Mouse (Mus musculus) hindbrain, embryonic 14.5 days (tissue): ENCODE measurements at regions not wholly inside any gene's neighbourhood (a gene's known extent, or its start where the extent isn't known, plus 50 kb on each side); places are given as distances from the start of the nearest gene placed in this dataset.

Experiments used
- ATAC-seq: fragments of 200-750 bp; cut with Nextera tagmentation; 2 replicates; pipeline ENCODE4 v1.8.0; 2017; ENCODE audit warnings: moderate number of reproducible peaks, mild to moderate bottlenecking, moderate TSS enrichment, moderate library complexity; ENCODE audit not compliant: low FRiP score
- DNase-seq: peaks from one replicate; pipeline ENCODE4 v3.0.0-alpha.2; 2015; ENCODE audit warnings: low spot score
- H3K27ac ChIP-seq: fragments of 300-500 bp; sonication (generic); 2 replicates; pipeline ENCODE4 v1.5.1; 2014; ENCODE audit warnings: mild to moderate bottlenecking, moderate library complexity
- H3K27me3 ChIP-seq: fragments of 300-500 bp; sonication (generic); 2 replicates; pipeline ENCODE4 v1.6.1; 2014; ENCODE audit warnings: mild to moderate bottlenecking, low read length, mixed read lengths; ENCODE audit not compliant: control insufficient read depth, insufficient read depth
- H3K36me3 ChIP-seq: fragments of 300-500 bp; sonication (generic); replicated peaks from 2 replicates; pipeline ENCODE4 v1.6.1; 2014; ENCODE audit not compliant: control insufficient read depth, insufficient read depth
- H3K4me1 ChIP-seq: fragments of 300-500 bp; sonication (generic); replicated peaks from 2 replicates; pipeline ENCODE4 v1.6.1; 2014; ENCODE audit warnings: antibody characterized with exemption, low read length, mixed read lengths; ENCODE audit not compliant: control insufficient read depth, insufficient read depth
- H3K4me2 ChIP-seq: fragments of 300-500 bp; sonication (generic); replicated peaks from 2 replicates; pipeline ENCODE4 v1.6.1; 2014; ENCODE audit warnings: mild to moderate bottlenecking, moderate library complexity
- H3K4me3 ChIP-seq: fragments of 300-500 bp; sonication (generic); replicated peaks from 2 replicates; pipeline ENCODE4 v1.5.1; 2014; ENCODE audit warnings: mild to moderate bottlenecking, low read length
- H3K9ac ChIP-seq: fragments of 300-500 bp; sonication (generic); 2 replicates; pipeline ENCODE4 v1.6.1; 2014
- H3K9me3 ChIP-seq: fragments of 300-500 bp; sonication (generic); 2 replicates; pipeline ENCODE4 v1.6.1; 2016; ENCODE audit warnings: low read length; ENCODE audit not compliant: control insufficient read depth
- WGBS: fragments of 180-500 bp; shearing (Covaris S2); extraction: QIAGEN DNeasy Blood & Tissue Kit; methylation state at CpG from one replicate; pipeline ENCODE4 v1.1.7; 2014; 5-methylcytosine and 5-hydroxymethylcytosine counted together

GRCm38 (mm10) chr14:31918461-31918860, 88.0 kb upstream of the Ankrd28 start:
- H3K4me1 ChIP-seq: no peaks in the 10 kb centered on the region
- no peak for ATAC-seq
- no peaks in the 10 kb centered on the region for H3K36me3 ChIP-seq
- H3K27me3 ChIP-seq: no peaks in the 10 kb centered on the region
- WGBS: 87% methylated on average over 4 of the region's 4 CpGs
- DNase-seq: no peak
- H3K9ac ChIP-seq: no peak overlapping the region
- H3K9me3 ChIP-seq: no peaks in the 10 kb centered on the region
- no peak overlapping the region for H3K4me3 ChIP-seq
- no peak overlapping the region for H3K27ac ChIP-seq
- no peak overlapping the region for H3K4me2 ChIP-seq

- H3K4me3 ChIP-seq: no peak overlapping the region
- 94% methylated on average over 1 of the region's 1 CpGs for whole genome bisulfite sequencing
- no peaks in the 10 kb centered on the region for H3K36me3 ChIP-seq
- no peaks in the 10 kb centered on the region for H3K27me3 ChIP-seq
- H3K9ac ChIP-seq: no peak overlapping the region
- no peaks in the 10 kb centered on the region for H3K4me1 ChIP-seq
- DNase-seq (no peak), ATAC-seq (no peak)
- H3K9me3 ChIP-seq: no peaks in the 10 kb centered on the region
- no peak overlapping the region for H3K4me2 ChIP-seq
- H3K27ac ChIP-seq: no peak overlapping the region
These were observed 88.5 kb upstream of the Ankrd28 start for GRCm38 (mm10) chr14:31918921-31919320.

- ATAC-seq (no peak), DNase-seq (no peak)
- Histone ChIP-seq H3K9me3 (no peaks in the 10 kb centered on the region), H3K27me3 (no peaks in the 10 kb centered on the region), H3K4me3 (no peak overlapping the region), H3K36me3 (no peaks in the 10 kb centered on the region), H3K27ac (no peak overlapping the region), H3K4me2 (no peak overlapping the region), H3K9ac (no peak overlapping the region), H3K4me1 (0 out of 2 replicates have a peak, but pooled peaks cover 7% of the 10 kb centered on the region)
- WGBS: 61% methylated on average over 12 of the region's 12 CpGs
These were observed 98.8 kb upstream of the Ankrd28 start for GRCm38 (mm10) chr14:31929161-31929707.

- Histone ChIP-seq H3K4me3 (no peak overlapping the region), H3K27ac (no peak overlapping the region), H3K4me2 (no peak overlapping the region), H3K27me3 (no peaks in the 10 kb centered on the region), H3K9me3 (no peaks in the 10 kb centered on the region), H3K4me1 (peaks cover 13% of the 10 kb centered on the region), H3K36me3 (no peaks in the 10 kb centered on the region), H3K9ac (no peak overlapping the region)
- 69% methylated on average over 9 of the region's 9 CpGs for WGBS
- ATAC-seq: no peak
- DNase-seq: peak; percentile 62
These were observed 98.4 kb upstream of the Galnt15 start for GRCm38 (mm10) chr14:31930367-31930766.

- Histone ChIP-seq H3K9ac (no peak overlapping the region), H3K9me3 (no peaks in the 10 kb centered on the region), H3K27ac (no peak overlapping the region), H3K36me3 (no peaks in the 10 kb centered on the region), H3K4me2 (no peak overlapping the region), H3K4me3 (no peak overlapping the region), H3K4me1 (peaks cover 15% of the 10 kb centered on the region), H3K27me3 (no peaks in the 10 kb centered on the region)
- no peak for ATAC-seq
- DNase-seq: no peak
- 80% methylated on average over 5 of the region's 5 CpGs for WGBS
These were observed 96.8 kb upstream of the Galnt15 start for GRCm38 (mm10) chr14:31931971-31932370.

- peaks cover 15% of the 10 kb centered on the region for H3K4me1 ChIP-seq
- 1% methylated on average over 9 of the region's 9 CpGs for WGBS
- peak; percentile 62 for DNase-seq
These were observed 95.3 kb upstream of the Galnt15 start for GRCm38 (mm10) chr14:31933441-31933840.

GRCm38 (mm10) chr14:31933841-31934271, 94.9 kb upstream of the Galnt15 start:
- Histone ChIP-seq H3K4me1 (peaks cover 15% of the 10 kb centered on the region), H3K27me3 (no peaks in the 10 kb centered on the region), H3K36me3 (no peaks in the 10 kb centered on the region), H3K4me2 (peak overlapping the region; percentile 65), H3K27ac (peak overlapping the region; percentile 98), H3K4me3 (peak overlapping the region; percentile 33), H3K9me3 (peaks cover 10% of the 10 kb centered on the region; the same call in 1 of the 2 replicates), H3K9ac (peak overlapping the region; percentile 78)
- ATAC-seq: peak; percentile 95
- peak; percentile 81 for DNase-seq
- WGBS: 0% methylated on average over 13 of the region's 13 CpGs

More at GRCm38 (mm10) chr14:31933441-31933840, 95.3 kb upstream of the Galnt15 start:
- H3K27me3 ChIP-seq: no peaks in the 10 kb centered on the region
- H3K9ac ChIP-seq: peak overlapping the region; percentile 78
- H3K9me3 ChIP-seq: peaks cover 10% of the 10 kb centered on the region; the same call in 1 of the 2 replicates
- peak overlapping the region; percentile 33 for H3K4me3 ChIP-seq
- H3K27ac ChIP-seq: peak overlapping the region; percentile 98
- H3K4me2 ChIP-seq: peak overlapping the region; percentile 65
- H3K36me3 ChIP-seq: no peaks in the 10 kb centered on the region
- ATAC-seq: peak; percentile 78

- Histone ChIP-seq H3K36me3 (no peaks in the 10 kb centered on the region), H3K9ac (peak overlapping the region; percentile 78), H3K4me2 (peak overlapping the region; percentile 65), H3K4me1 (peaks cover 15% of the 10 kb centered on the region), H3K27ac (peak overlapping the region; percentile 98), H3K9me3 (peaks cover 10% of the 10 kb centered on the region; the same call in 1 of the 2 replicates), H3K27me3 (no peaks in the 10 kb centered on the region), H3K4me3 (peak overlapping the region; percentile 33)
- WGBS: 1% methylated on average over 5 of the region's 6 CpGs
- DNase-seq: peak; percentile 77
- ATAC-seq: peak; percentile 76
These were observed 94.5 kb upstream of the Galnt15 start for GRCm38 (mm10) chr14:31934321-31934720.

- H3K4me2 ChIP-seq: peak overlapping the region; percentile 65
- H3K27ac ChIP-seq: peak overlapping the region; percentile 98
- no peaks in the 10 kb centered on the region for H3K27me3 ChIP-seq
- 9% methylated on average over 3 of the region's 3 CpGs for WGBS
- H3K4me1 ChIP-seq: peaks cover 15% of the 10 kb centered on the region
- H3K36me3 ChIP-seq: no peaks in the 10 kb centered on the region
- peaks cover 10% of the 10 kb centered on the region; the same call in 1 of the 2 replicates for H3K9me3 ChIP-seq
- peak overlapping the region; percentile 78 for H3K9ac ChIP-seq
- DNase-seq (no peak), ATAC-seq (no peak)
- peak overlapping the region; percentile 33 for H3K4me3 ChIP-seq
These were observed 94.0 kb upstream of the Galnt15 start for GRCm38 (mm10) chr14:31934771-31935170.
